Mouse (Mus musculus) stomach, embryonic 15.5 days (tissue): ENCODE measurements around the gene Prn. TPM values are rescaled to one million over a fixed set of nuclear protein-coding genes. Genes with fewer than 3 reads are reported as not detected.

Source experiments
- ATAC-seq: fragments of 200-750 bp; cut with Nextera tagmentation; 2 replicates; pipeline ENCODE4 v1.8.0; 2017; ENCODE audit warnings: low read depth, moderate number of reproducible peaks, moderate TSS enrichment; ENCODE audit not compliant: insufficient read depth, low FRiP score
- H3K27ac ChIP-seq: fragments of 300-500 bp; sonication (generic); 2 replicates; pipeline ENCODE4 v1.5.1; 2015; ENCODE audit warnings: mild to moderate bottlenecking, inconsistent platforms
- H3K27me3 ChIP-seq: fragments of 300-500 bp; sonication (generic); replicated peaks from 2 replicates; pipeline ENCODE4 v1.6.1; 2015; ENCODE audit warnings: inconsistent platforms
- H3K36me3 ChIP-seq: fragments of 300-500 bp; sonication (generic); 2 replicates; pipeline ENCODE4 v1.6.1; 2015; ENCODE audit warnings: inconsistent platforms
- H3K4me1 ChIP-seq: fragments of 300-500 bp; sonication (generic); 2 replicates; pipeline ENCODE4 v1.6.1; 2015; ENCODE audit warnings: inconsistent platforms
- H3K4me2 ChIP-seq: fragments of 300-500 bp; sonication (generic); 2 replicates; pipeline ENCODE4 v1.6.1; 2015; ENCODE audit warnings: mild to moderate bottlenecking, inconsistent platforms
- H3K4me3 ChIP-seq: fragments of 300-500 bp; sonication (generic); replicated peaks from 2 replicates; pipeline ENCODE4 v1.5.1; 2015; ENCODE audit warnings: inconsistent platforms
- H3K9ac ChIP-seq: fragments of 300-500 bp; sonication (generic); 2 replicates; pipeline ENCODE4 v1.6.1; 2015; ENCODE audit warnings: inconsistent platforms
- H3K9me3 ChIP-seq: fragments of 300-500 bp; sonication (generic); 2 replicates; pipeline ENCODE4 v1.6.1; 2016; ENCODE audit warnings: inconsistent platforms
- WGBS: fragments of 180-500 bp; shearing (Covaris S2); methylation state at CpG from one replicate; pipeline ENCODE4 v1.1.7; 2015; 5-methylcytosine and 5-hydroxymethylcytosine counted together
- polyA plus RNA-seq: library from polyadenylated mRNA; unstranded; fragments of >200 nt; fragmentation: Nextera tagmentation; extraction: Ambion mirVana; gene quantifications from 2 replicates; pipeline ENCODE4 v1.2.1, GENCODE M21; 2015

The Prn gene
- polyA plus RNA-seq, 1 experiment from 2014 or later = not detected

DNA sequence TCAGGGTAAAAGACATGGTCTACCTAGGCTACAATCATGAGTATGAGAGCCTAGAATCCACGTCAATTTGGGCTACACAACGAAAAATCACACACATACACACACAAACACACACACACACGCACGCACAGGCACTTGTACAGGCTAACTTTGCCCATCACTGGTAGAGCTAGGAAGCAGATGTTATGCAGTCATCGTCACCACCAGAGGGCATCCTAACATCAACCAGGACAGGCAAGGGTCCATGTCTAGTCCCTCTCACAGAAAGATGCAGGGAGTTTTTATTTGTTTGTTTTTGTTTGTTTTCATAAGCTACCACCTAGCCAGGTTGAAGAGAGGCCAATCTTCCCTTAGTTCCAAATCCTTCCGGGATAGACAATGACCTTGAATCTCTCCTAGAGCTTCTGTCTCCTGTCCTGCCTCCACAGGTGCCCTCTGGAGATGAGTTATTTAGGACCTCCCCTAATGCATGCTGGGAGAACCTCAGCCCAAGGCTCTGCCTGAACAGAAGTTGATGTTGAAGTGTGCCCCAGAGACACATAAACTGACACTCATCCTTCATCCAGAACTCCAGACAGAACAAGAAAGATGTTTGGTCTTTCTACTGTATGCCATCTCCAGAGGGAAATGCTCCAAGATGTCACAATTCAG lies 72.9 kb downstream of the Prn start:
- Histone ChIP-seq H3K4me2 (no peak overlapping the region), H3K4me3 (no peak overlapping the region), H3K4me1 (no peaks in the 10 kb centered on the region), H3K36me3 (no peaks in the 10 kb centered on the region), H3K27me3 (no peaks in the 10 kb centered on the region), H3K9me3 (no peaks in the 10 kb centered on the region), H3K27ac (no peak overlapping the region), H3K9ac (no peak overlapping the region)
- WGBS = 14% methylated on average over 6 of the region's 6 CpGs
- peak; percentile 50; the same call in 1 of the 2 replicates for ATAC-seq

DNA sequence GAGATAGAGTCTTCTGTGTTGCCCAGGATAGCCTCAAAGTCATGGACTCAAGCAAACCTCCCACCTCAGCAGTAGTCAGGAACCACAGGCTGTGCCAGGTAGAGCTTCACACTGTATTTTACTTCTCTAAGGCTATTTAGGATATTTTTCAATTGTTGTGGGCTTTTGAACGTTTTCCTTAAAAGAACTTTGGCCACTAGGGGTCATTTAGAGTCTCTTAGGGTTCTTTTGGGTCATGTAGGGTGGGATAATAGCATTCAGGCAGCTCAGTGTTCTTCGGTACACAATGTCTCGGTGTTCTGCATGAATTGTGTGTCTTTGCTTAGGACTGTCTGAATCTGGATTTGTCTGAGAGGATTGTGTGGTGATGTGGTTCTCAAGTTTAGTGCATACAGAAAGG lies 78.2 kb downstream of the Prn start:
- ATAC-seq = no peak
- Histone ChIP-seq H3K27me3 (no peaks in the 10 kb centered on the region), H3K9me3 (no peaks in the 10 kb centered on the region), H3K4me2 (no peak overlapping the region), H3K4me3 (no peak overlapping the region), H3K27ac (no peak overlapping the region), H3K9ac (no peak overlapping the region), H3K4me1 (no peaks in the 10 kb centered on the region), H3K36me3 (no peaks in the 10 kb centered on the region)
- 39% methylated on average over 3 of the region's 3 CpGs for WGBS

DNA sequence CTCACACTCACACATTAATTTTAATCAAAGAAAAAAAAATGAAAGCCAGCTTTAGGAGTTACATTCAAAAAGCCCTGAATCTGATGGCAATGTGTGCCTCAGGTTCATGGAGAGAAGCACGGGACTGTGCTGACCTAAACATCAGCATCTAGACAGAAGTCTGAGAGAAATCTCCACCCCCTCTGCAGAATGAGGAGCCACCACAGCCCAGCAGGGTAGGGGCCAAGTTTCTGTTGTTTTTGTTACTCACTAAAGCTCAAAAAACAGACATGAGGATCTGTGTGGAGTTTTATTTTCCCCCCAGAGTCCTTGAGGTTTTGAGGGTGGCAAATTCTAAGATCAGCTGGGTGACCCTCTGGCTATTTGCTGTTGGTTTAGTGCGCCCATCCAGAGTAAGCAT lies 78.8 kb downstream of the Prn start:
- no peak for ATAC-seq
- H3K9me3 ChIP-seq = no peaks in the 10 kb centered on the region
- no peak overlapping the region for H3K4me2 ChIP-seq
- no peaks in the 10 kb centered on the region for H3K36me3 ChIP-seq
- H3K9ac ChIP-seq = no peak overlapping the region
- H3K27ac ChIP-seq = no peak overlapping the region
- no peak overlapping the region for H3K4me3 ChIP-seq
- whole genome bisulfite sequencing = 58% methylated on average over 2 of the region's 2 CpGs
- no peaks in the 10 kb centered on the region for H3K4me1 ChIP-seq
- no peaks in the 10 kb centered on the region for H3K27me3 ChIP-seq

DNA sequence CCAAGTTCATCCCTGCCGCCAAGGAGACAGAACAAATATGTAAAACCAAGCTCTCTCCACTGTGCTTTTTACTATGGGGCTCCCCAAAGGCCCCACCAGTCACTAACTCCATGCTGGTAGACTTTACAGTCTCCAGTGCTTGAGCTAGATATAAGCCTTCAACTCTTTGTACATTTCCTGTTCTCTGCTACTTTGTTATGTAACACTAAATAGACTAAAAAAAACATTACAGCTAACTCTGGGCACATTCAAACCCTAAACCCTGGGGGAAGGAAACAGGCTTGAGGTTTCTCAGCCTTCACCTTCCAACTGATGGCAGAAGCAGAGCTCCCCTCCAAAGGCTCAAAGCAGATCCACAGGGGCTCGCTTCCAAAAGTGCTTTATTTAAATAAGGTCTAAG lies 82.7 kb downstream of the Prn start:
- no peak overlapping the region for H3K9ac ChIP-seq
- H3K27me3 ChIP-seq = no peaks in the 10 kb centered on the region
- H3K27ac ChIP-seq = no peak overlapping the region
- H3K4me2 ChIP-seq = no peak overlapping the region
- H3K4me1 ChIP-seq = no peaks in the 10 kb centered on the region
- H3K9me3 ChIP-seq = no peaks in the 10 kb centered on the region
- no peak for ATAC-seq
- 80% methylated on average over 2 of the region's 2 CpGs for WGBS
- no peak overlapping the region for H3K4me3 ChIP-seq
- no peaks in the 10 kb centered on the region for H3K36me3 ChIP-seq

DNA sequence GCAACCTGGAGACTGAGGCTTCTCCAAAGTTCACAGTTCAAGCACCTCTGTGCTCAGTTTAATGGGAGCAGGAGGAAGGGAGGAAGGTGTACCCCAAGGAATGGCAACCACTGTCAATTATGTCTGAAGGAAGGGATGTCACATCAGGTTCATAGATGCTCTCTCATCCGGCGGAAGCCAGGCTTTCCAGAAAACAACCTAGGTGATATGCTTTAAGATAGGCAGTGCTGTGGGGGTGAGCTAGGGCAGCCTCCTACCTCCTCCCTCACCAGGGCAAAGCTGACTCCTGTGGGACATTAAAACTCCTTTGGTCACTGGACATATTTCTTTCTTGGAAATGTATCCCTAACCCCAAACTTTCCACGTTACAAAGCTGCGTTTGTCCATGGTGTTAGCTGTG lies 83.4 kb downstream of the Prn start:
- no peak overlapping the region for H3K9ac ChIP-seq
- no peak overlapping the region for H3K4me2 ChIP-seq
- 77% methylated on average over 4 of the region's 4 CpGs for WGBS
- no peaks in the 10 kb centered on the region for H3K36me3 ChIP-seq
- no peak overlapping the region for H3K4me3 ChIP-seq
- no peaks in the 10 kb centered on the region for H3K27me3 ChIP-seq
- H3K9me3 ChIP-seq = no peaks in the 10 kb centered on the region
- no peak overlapping the region for H3K27ac ChIP-seq
- no peak for ATAC-seq
- H3K4me1 ChIP-seq = no peaks in the 10 kb centered on the region

DNA sequence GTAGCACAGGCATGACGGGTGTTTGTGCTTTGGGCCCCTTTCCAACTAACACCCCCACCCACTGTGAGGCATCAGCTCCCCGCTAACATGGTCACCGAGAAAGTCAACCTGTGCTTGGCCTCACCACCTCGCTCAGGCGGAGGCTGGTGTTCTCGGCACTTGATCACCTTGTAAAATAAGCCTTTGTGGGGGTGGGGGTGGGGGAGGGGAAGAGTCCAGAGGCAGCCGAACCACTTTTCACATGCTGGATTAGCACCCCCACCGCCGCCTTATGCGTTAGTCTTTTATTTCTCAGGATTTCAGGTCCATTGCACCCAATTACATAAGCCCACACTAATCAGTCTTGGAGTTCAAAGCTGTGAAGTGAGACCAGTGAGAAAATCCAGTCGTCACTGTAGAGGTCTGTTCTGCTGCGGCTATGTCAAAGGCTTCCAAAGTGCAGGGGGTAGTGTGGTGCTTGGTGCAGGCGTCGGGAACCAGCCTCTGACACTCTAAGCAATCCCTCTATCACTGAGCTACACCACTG lies 83.9 kb downstream of the Prn start:
- Histone ChIP-seq H3K9me3 (no peaks in the 10 kb centered on the region), H3K4me1 (no peaks in the 10 kb centered on the region), H3K27ac (no peak overlapping the region), H3K36me3 (no peaks in the 10 kb centered on the region), H3K4me2 (no peak overlapping the region), H3K9ac (no peak overlapping the region), H3K4me3 (no peak overlapping the region), H3K27me3 (no peaks in the 10 kb centered on the region)
- no peak for ATAC-seq
- 38% methylated on average over 14 of the region's 14 CpGs for WGBS

DNA sequence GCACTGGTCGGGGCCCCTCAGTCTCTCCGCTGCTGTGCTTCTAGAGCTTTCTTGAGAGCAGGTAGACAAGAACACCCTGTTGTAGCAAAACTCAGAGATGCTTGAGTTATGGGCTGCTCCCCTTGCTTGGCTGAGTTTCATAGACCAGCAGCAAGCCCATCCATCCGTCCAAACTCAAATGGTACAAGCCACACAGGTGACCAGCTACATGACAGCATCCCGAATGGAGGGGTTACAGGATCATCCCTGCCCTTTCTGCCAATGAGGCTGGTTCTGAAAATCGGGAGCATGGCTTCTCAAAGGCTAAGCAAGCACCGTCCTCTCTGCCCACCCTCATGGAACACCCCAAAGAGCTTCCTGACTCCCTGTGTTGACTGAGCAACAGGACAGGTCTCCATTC lies 85.2 kb downstream of the Prn start:
- ATAC-seq = no peak
- Histone ChIP-seq H3K9ac (no peak overlapping the region), H3K4me2 (no peak overlapping the region), H3K4me3 (no peak overlapping the region), H3K36me3 (no peaks in the 10 kb centered on the region), H3K9me3 (no peaks in the 10 kb centered on the region), H3K27me3 (no peaks in the 10 kb centered on the region), H3K4me1 (no peaks in the 10 kb centered on the region), H3K27ac (no peak overlapping the region)
- 87% methylated on average over 6 of the region's 6 CpGs for WGBS

DNA sequence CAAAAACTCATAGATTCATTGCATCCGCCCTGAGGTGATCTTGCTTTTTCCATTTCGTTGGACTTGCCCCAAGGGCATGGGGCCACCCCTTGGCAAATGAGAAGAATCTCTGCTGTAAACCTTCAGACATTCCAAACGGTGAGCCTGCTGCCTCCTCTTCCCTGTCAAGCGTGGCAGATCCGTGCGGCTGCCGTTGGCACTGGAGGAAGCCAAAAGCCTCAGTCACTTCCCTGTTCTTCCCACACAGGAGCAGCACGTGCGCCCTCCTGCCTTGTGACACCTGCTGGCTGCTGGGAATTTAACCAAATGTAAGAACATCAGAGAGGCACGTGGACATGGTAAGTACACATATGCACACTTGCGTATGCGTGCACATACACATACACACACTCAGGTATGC lies 86.0 kb downstream of the Prn start:
- ATAC-seq = no peak
- Histone ChIP-seq H3K9me3 (no peaks in the 10 kb centered on the region), H3K27me3 (no peaks in the 10 kb centered on the region), H3K9ac (no peak overlapping the region), H3K4me3 (no peak overlapping the region), H3K27ac (no peak overlapping the region), H3K4me2 (no peak overlapping the region), H3K36me3 (no peaks in the 10 kb centered on the region), H3K4me1 (no peaks in the 10 kb centered on the region)
- WGBS = 87% methylated on average over 12 of the region's 12 CpGs

DNA sequence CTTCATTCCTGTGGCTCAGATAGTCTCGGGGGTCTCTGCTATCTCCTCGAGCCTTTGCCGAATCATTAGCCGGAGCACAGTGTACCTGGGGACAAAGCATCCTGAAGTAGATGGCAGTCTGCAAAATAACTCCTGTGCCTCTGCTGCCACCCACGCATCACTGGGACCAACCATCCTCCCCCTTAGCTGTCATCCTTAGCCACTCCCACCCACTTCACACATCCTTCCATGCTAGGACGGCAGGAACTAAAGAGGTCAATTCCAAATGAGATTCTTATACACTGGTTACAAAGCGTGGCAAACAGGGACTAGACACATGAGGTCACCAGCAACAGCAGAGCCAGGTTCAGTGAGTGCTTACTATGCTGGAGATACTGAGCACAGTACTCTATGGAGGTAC lies 86.6 kb downstream of the Prn start:
- Histone ChIP-seq H3K4me1 (no peaks in the 10 kb centered on the region), H3K4me3 (no peak overlapping the region), H3K4me2 (no peak overlapping the region), H3K9ac (no peak overlapping the region), H3K9me3 (no peaks in the 10 kb centered on the region), H3K27ac (no peak overlapping the region), H3K27me3 (no peaks in the 10 kb centered on the region), H3K36me3 (no peaks in the 10 kb centered on the region)
- no peak for ATAC-seq
- WGBS = 81% methylated on average over 7 of the region's 7 CpGs

DNA sequence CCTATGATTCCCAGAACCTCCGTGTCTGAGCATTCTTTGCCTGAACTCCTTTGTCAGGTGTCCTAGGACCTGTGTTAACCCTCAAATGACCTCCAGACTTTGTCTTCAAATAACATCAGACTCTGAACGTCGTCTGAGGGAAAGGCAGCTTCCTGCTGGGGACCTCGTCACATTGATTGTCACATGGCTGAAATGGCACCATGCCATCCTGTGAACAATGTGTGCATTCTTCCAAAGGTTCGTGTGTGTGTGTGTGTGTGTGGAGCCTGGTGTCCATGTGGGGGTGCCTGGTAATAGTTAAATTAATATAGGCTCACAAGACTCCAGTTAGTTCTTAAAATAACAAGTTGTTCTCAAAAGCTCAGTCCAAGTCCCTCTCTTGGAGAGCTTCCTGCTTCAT lies 87.6 kb downstream of the Prn start:
- Histone ChIP-seq H3K4me3 (no peak overlapping the region), H3K4me2 (no peak overlapping the region), H3K9me3 (no peaks in the 10 kb centered on the region), H3K27me3 (no peaks in the 10 kb centered on the region), H3K36me3 (no peaks in the 10 kb centered on the region), H3K4me1 (no peaks in the 10 kb centered on the region), H3K9ac (no peak overlapping the region), H3K27ac (no peak overlapping the region)
- 55% methylated on average over 5 of the region's 5 CpGs for WGBS
- ATAC-seq = no peak

DNA sequence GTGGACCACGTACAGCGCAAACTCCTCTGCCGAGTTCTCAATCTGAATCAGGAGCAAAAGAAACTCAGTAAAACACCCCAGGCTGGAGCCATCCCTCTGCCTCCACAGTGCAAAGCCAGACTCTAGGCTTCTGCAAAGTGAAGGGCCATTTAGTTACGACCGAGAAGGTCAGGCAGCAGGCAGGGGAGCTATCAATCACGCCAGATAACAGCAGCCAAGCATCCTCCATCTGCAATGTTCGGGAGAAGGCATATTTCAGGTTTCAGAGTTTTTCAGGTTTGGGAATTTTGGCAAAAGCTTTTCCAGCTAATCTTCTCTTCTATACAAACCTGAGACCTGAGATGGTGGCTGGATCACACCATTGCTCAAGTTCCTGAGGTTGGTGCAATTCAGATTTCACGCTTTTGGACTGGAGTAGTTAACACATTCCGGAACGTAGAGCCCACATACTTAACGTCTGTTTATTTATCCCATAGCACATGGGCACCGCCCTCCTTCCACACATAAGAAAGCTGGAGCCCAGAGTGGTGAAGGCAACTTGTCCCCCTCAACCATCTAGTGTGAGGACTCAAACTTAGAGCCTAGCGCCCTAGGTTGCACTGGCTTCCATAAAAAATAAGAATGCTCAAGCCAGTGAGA lies 92.1 kb downstream of the Prn start:
- 40% methylated on average over 13 of the region's 13 CpGs for WGBS
- H3K9ac ChIP-seq = no peak overlapping the region
- H3K4me3 ChIP-seq = no peak overlapping the region
- no peak overlapping the region for H3K4me2 ChIP-seq
- H3K36me3 ChIP-seq = no peaks in the 10 kb centered on the region
- no peak overlapping the region for H3K27ac ChIP-seq
- no peaks in the 10 kb centered on the region for H3K27me3 ChIP-seq
- H3K9me3 ChIP-seq = no peaks in the 10 kb centered on the region
- 0 out of 2 replicates have a peak, but pooled peaks cover 5% of the 10 kb centered on the region for H3K4me1 ChIP-seq
- ATAC-seq = no peak

DNA sequence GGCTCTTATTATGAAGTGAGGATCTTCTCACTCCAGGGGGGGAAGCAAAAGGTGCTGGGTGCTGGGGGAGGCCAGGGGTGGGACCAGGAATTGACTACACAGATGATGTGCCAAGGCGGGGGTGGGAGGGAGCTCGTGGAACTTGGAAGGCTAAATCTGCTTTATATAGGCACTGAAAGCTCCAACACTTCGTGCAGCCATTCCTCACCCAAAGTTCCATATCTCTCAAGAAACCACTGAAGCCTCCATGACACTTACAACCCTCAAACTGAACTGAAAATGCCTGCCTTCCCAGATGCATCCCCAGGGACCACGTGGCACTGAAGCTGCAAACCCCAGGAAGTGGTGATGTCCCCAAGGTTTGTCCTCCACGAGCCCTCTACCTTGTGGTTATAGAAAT lies 94.2 kb downstream of the Prn start:
- ATAC-seq = no peak
- Histone ChIP-seq H3K36me3 (no peaks in the 10 kb centered on the region), H3K27me3 (no peaks in the 10 kb centered on the region), H3K9me3 (no peaks in the 10 kb centered on the region), H3K9ac (no peak overlapping the region), H3K4me2 (no peak overlapping the region), H3K4me1 (0 out of 2 replicates have a peak, but pooled peaks cover 5% of the 10 kb centered on the region), H3K27ac (no peak overlapping the region), H3K4me3 (no peak overlapping the region)
- 64% methylated on average over 5 of the region's 5 CpGs for WGBS
